26 mouse cellular contexts compared by ENCODE assay signal in the genomic region with DNA sequence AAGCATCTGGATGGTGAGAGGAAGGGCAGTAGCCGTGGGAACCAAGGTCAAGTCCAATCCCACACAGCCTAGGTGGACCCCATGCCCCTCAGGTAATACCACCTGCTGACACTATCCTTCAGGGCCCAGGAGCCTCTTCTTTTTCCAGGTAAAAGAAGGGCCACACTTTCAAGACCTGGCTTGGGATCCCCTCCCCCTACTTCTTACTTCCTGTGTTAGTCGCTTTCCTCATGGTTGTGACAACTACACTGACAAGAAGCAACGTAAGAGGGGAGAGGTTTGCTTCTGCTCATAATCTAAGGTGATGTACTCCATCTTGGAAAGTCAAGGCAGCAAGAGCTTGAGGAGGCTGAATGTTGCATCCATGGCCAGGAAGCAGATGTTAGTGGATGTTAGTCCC. TPM values are rescaled to one million over a fixed set of nuclear protein-coding genes. Genes with fewer than 3 reads are reported as not detected.
A peak's percentile ranks its signal among the peaks of the same experiment; 100 is the strongest.
DNase-seq lines count a peak whose midpoint lies in the region; ATAC-seq lines count a peak whose summit lies in the region.
"Had no signal": no experiment of that assay in that cellular context is flagged by ENCODE, and none has a peak within 500 bp of the region (broad histone marks: within the 10 kb centered on the region; RNA-seq: fewer than 3 reads in every experiment).

No protein-coding gene starts in this region.

- no peaks in the 10 kb centered on the region for H3K27me3 ChIP-seq in limb, embryonic 13.5 days
- H3K27me3 ChIP-seq in limb, embryonic 10.5 days (ENCODE audit: low read depth, poor library complexity, severe bottlenecking), result no peaks in the 10 kb centered on the region
- H3K27me3 ChIP-seq: forebrain, embryonic 13.5 days; heart, embryonic 12.5 days; heart, embryonic 15.5 days; hindbrain, embryonic 13.5 days had no signal

- no peaks in the 10 kb centered on the region for H3K9me3 ChIP-seq in limb, embryonic 13.5 days
- no peaks in the 10 kb centered on the region for H3K9me3 ChIP-seq in limb, embryonic 10.5 days (replicated peaks)
- H3K9me3 ChIP-seq: forebrain, embryonic 10.5 days; forebrain, embryonic 13.5 days; heart, embryonic 12.5 days; heart, embryonic 15.5 days; hindbrain, embryonic 10.5 days; hindbrain, embryonic 13.5 days had no signal

- no peak overlapping the region for H3K4me3 ChIP-seq in limb, embryonic 13.5 days
- no peak overlapping the region for H3K4me3 ChIP-seq in limb, embryonic 10.5 days
- H3K4me3 ChIP-seq: forebrain, embryonic 10.5 days; forebrain, embryonic 13.5 days; gastrocnemius, adult 2 months; heart, embryonic 12.5 days; heart, embryonic 15.5 days; hindbrain, embryonic 10.5 days; hindbrain, embryonic 13.5 days had no signal

- WGBS in limb, embryonic 13.5 days, result 68% methylated on average over 3 of the region's 3 CpGs
- 65% methylated on average over 3 of the region's 3 CpGs for WGBS in limb, embryonic 10.5 days

- no peak overlapping the region for H3K4me2 ChIP-seq in limb, embryonic 13.5 days (replicated peaks)
- H3K4me2 ChIP-seq: forebrain, embryonic 13.5 days; heart, embryonic 12.5 days; heart, embryonic 15.5 days; hindbrain, embryonic 13.5 days had no signal

- H3K27ac ChIP-seq in limb, embryonic 13.5 days, result peak overlapping the region; percentile 28; the same call in 1 of the 2 replicates
- H3K27ac ChIP-seq in limb, embryonic 10.5 days, result no peak overlapping the region
- H3K27ac ChIP-seq: forebrain, embryonic 10.5 days; forebrain, embryonic 13.5 days; gastrocnemius, adult 2 months; heart, embryonic 15.5 days; hindbrain, embryonic 10.5 days; hindbrain, embryonic 13.5 days had no signal

- no peak for ATAC-seq in limb, embryonic 13.5 days (ENCODE audit: low FRiP score, low read depth)
- ATAC-seq in CD4-positive, CD25-positive, alpha-beta regulatory T cell, adult 4 months, result peak; percentile 58
- ATAC-seq: forebrain, embryonic 13.5 days; forebrain, postnatal 0 days; hindbrain, embryonic 16.5 days; inflammation-experienced regulatory T-cells, adult 6 months; intestine, embryonic 16.5 days had no signal

- H3K36me3 ChIP-seq in limb, embryonic 13.5 days, result no peaks in the 10 kb centered on the region
- H3K36me3 ChIP-seq in limb, embryonic 10.5 days, result no peaks in the 10 kb centered on the region
- H3K36me3 ChIP-seq: forebrain, embryonic 10.5 days; heart, embryonic 12.5 days; heart, embryonic 15.5 days; hindbrain, embryonic 10.5 days; hindbrain, embryonic 13.5 days had no signal

- H3K9ac ChIP-seq in limb, embryonic 13.5 days, result no peak overlapping the region
- H3K9ac ChIP-seq: forebrain, embryonic 13.5 days; forebrain, postnatal 0 days; heart, embryonic 12.5 days; heart, embryonic 15.5 days; hindbrain, embryonic 13.5 days had no signal

- peaks cover 39% of the 10 kb centered on the region for H3K4me1 ChIP-seq in limb, embryonic 13.5 days
- H3K4me1 ChIP-seq in limb, embryonic 10.5 days, result peaks cover 28% of the 10 kb centered on the region
- H3K4me1 ChIP-seq: forebrain, embryonic 10.5 days; heart, embryonic 12.5 days; heart, embryonic 15.5 days had no signal

- DNase-seq in limb, embryonic 10.5 days (ENCODE audit: low spot score), result no peak
- DNase-seq in thymus, postnatal 14 days, result peak; percentile 42
- no peak for DNase-seq in thymus, postnatal 36 days
- no peak for DNase-seq in adrenal gland, postnatal 25 days
- DNase-seq in kidney, postnatal 14 days, result no peak
- DNase-seq: adrenal gland, adult 2 months; adrenal gland, postnatal 14 days; cerebellum, adult 11-12 months; cerebellum, adult 8-10 months; cerebellum, postnatal 10 days; forebrain, postnatal 0 days; gastrocnemius, adult 2 months; heart, adult 18-20 months; heart, postnatal 10 days; heart, postnatal 36 days had no signal

RNA-seq across cellular contexts. Expression of a gene that starts 15.6 kb away (rescaled TPM):
- polyA plus RNA-seq in limb, embryonic 13.5 days (2015; fragmentation: Nextera tagmentation; extraction: Ambion mirVana), result 251 and 308 TPM in 2 replicates
- polyA plus RNA-seq in limb, embryonic 10.5 days (2016; fragmentation: Nextera tagmentation; extraction: Ambion mirVana), result 194 and 254 TPM in 2 replicates
- 100 to 1,000 TPM; 144 to 743 TPM for polyA plus RNA-seq in CD4-positive, CD25-positive, alpha-beta regulatory T cell, adult 4 months (2017; shearing (Covaris generic))
- 875 and 1,185 TPM in 2 replicates for total RNA-seq in adrenal gland, postnatal 25 days (2021)
